Mouse (Mus musculus): Measurements from ENCODE around the gene Usf2.

The Usf2 gene

DNA sequence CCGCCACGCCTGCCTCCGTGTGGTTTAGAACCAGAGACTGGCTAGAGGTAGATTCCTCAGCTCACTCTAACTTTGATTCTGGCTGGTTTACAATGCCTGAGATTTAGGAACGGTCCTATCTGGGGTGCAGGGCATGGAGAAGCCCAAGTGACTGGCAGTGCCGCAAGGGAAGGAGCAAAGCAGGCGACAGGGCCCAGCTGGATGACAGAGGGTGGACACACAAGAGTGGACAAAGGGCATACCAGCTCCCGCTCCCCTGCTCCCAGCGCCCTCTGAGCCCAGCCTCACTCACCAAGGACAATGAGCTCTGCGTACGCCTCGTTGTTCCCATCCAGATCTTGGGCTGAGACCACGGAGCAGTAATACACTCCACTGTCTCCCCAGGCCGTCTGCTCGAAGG is 9.1 kb upstream of the Usf2 start:
- no peak for TF ChIP-seq CTCF (conservative IDR thresholded peaks at IDR 0.05; ENCODE audit: low read length)
- no peak for TF ChIP-seq NANOG (IDR thresholded peaks at IDR 0.05; ENCODE audit: borderline replicate concordance, low read length)
- no peak for TF ChIP-seq POU5F1 (IDR thresholded peaks at IDR 0.05; ENCODE audit: borderline replicate concordance, low read length)
- Histone ChIP-seq H3K27me3 (ENCODE audit: insufficient read depth, low read length) (no peaks in the 10 kb centered on the region), H3K4me1 (replicated peaks; ENCODE audit: low read depth, low read length) (peaks cover 54% of the 10 kb centered on the region), H3K9me3 (ENCODE audit: low read length) (no peaks in the 10 kb centered on the region), H3K36me3 (ENCODE audit: insufficient read depth, low read length) (peaks cover 95% of the 10 kb centered on the region), H3K4me3 (replicated peaks; ENCODE audit: low read length) (no peak overlapping the region)

GRCm38 (mm10) chr7:30964366-30964765 is 7.8 kb upstream of the Usf2 start:
- TF ChIP-seq NANOG (IDR thresholded peaks at IDR 0.05; ENCODE audit: borderline replicate concordance, low read length) (no peak), CTCF (conservative IDR thresholded peaks at IDR 0.05; ENCODE audit: low read length) (no peak), POU5F1 (IDR thresholded peaks at IDR 0.05; ENCODE audit: borderline replicate concordance, low read length) (no peak)
- Histone ChIP-seq H3K4me1 (replicated peaks; ENCODE audit: low read depth, low read length) (peaks cover 58% of the 10 kb centered on the region), H3K27me3 (ENCODE audit: insufficient read depth, low read length) (no peaks in the 10 kb centered on the region)

DNA sequence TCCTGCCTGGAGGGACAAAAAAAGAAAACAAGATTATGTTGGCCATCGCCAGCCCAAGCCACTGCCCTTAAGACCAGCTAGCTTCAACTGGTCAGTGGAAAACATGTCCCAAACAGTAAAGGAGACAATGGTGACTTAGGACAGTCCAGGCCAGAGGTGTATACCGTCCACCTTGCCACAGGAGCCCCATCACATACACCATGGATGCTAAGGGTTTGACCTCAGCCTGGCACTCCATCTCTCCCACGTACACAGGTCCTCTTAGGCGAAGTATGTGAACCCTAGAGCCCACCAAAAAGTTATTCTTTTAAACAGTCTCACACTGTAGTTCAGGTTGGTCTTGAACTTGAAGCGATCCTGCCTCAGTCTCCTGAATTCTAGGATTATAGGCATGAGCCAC is 6.3 kb upstream of the Usf2 start:
- no peak overlapping the region for H3K4me3 ChIP-seq (replicated peaks; ENCODE audit: low read length)
- no peaks in the 10 kb centered on the region for H3K9me3 ChIP-seq (ENCODE audit: low read length)
- peaks cover 62% of the 10 kb centered on the region for H3K4me1 ChIP-seq (replicated peaks; ENCODE audit: low read depth, low read length)
- no peak for TF ChIP-seq POU5F1 (IDR thresholded peaks at IDR 0.05; ENCODE audit: borderline replicate concordance, low read length)
- TF ChIP-seq NANOG (IDR thresholded peaks at IDR 0.05; ENCODE audit: borderline replicate concordance, low read length), result no peak
- TF ChIP-seq CTCF (conservative IDR thresholded peaks at IDR 0.05; ENCODE audit: low read length), result no peak
- H3K36me3 ChIP-seq (ENCODE audit: insufficient read depth, low read length), result peaks cover 97% of the 10 kb centered on the region
- H3K27me3 ChIP-seq (ENCODE audit: insufficient read depth, low read length), result no peaks in the 10 kb centered on the region

More at GRCm38 (mm10) chr7:30964366-30964765, 7.8 kb upstream of the Usf2 start:
- Histone ChIP-seq H3K9me3 (ENCODE audit: low read length) (no peaks in the 10 kb centered on the region), H3K4me3 (replicated peaks; ENCODE audit: low read length) (no peak overlapping the region), H3K36me3 (ENCODE audit: insufficient read depth, low read length) (peaks cover 95% of the 10 kb centered on the region)

- H3K4me1 ChIP-seq (replicated peaks; ENCODE audit: low read depth, low read length), result peaks cover 45% of the 10 kb centered on the region
- TF ChIP-seq CTCF (conservative IDR thresholded peaks at IDR 0.05; ENCODE audit: low read length), result no peak
- TF ChIP-seq NANOG (IDR thresholded peaks at IDR 0.05; ENCODE audit: borderline replicate concordance, low read length), result no peak
- TF ChIP-seq POU5F1 (IDR thresholded peaks at IDR 0.05; ENCODE audit: borderline replicate concordance, low read length), result no peak
- H3K27me3 ChIP-seq (ENCODE audit: insufficient read depth, low read length), result no peaks in the 10 kb centered on the region
- H3K9me3 ChIP-seq (ENCODE audit: low read length), result no peaks in the 10 kb centered on the region
- H3K36me3 ChIP-seq (ENCODE audit: insufficient read depth, low read length), result peaks cover 73% of the 10 kb centered on the region
- no peak overlapping the region for H3K4me3 ChIP-seq (replicated peaks; ENCODE audit: low read length)
Measured at GRCm38 (mm10) chr7:30959786-30960349, 3.3 kb upstream of the Usf2 start.

- Histone ChIP-seq H3K9me3 (ENCODE audit: low read length) (no peaks in the 10 kb centered on the region), H3K36me3 (ENCODE audit: insufficient read depth, low read length) (peaks cover 74% of the 10 kb centered on the region), H3K27me3 (ENCODE audit: insufficient read depth, low read length) (no peaks in the 10 kb centered on the region), H3K4me1 (replicated peaks; ENCODE audit: low read depth, low read length) (peaks cover 54% of the 10 kb centered on the region), H3K4me3 (replicated peaks; ENCODE audit: low read length) (0 out of 2 replicates have a peak overlapping the region, but pooled peaks have one; percentile 87)
- TF ChIP-seq CTCF (conservative IDR thresholded peaks at IDR 0.05; ENCODE audit: low read length) (no peak), POU5F1 (IDR thresholded peaks at IDR 0.05; ENCODE audit: borderline replicate concordance, low read length) (no peak), NANOG (IDR thresholded peaks at IDR 0.05; ENCODE audit: borderline replicate concordance, low read length) (no peak)
Measured at GRCm38 (mm10) chr7:30958866-30959487, 2.4 kb upstream of the Usf2 start.

GRCm38 (mm10) chr7:30958109-30958865 is 1.7 kb upstream of the Usf2 start:
- Histone ChIP-seq H3K36me3 (ENCODE audit: insufficient read depth, low read length) (peaks cover 74% of the 10 kb centered on the region), H3K4me1 (replicated peaks; ENCODE audit: low read depth, low read length) (peaks cover 54% of the 10 kb centered on the region)
- no peak for TF ChIP-seq NANOG (IDR thresholded peaks at IDR 0.05; ENCODE audit: borderline replicate concordance, low read length)
- no peak for TF ChIP-seq POU5F1 (IDR thresholded peaks at IDR 0.05; ENCODE audit: borderline replicate concordance, low read length)
- TF ChIP-seq CTCF (conservative IDR thresholded peaks at IDR 0.05; ENCODE audit: low read length), result no peak

DNA sequence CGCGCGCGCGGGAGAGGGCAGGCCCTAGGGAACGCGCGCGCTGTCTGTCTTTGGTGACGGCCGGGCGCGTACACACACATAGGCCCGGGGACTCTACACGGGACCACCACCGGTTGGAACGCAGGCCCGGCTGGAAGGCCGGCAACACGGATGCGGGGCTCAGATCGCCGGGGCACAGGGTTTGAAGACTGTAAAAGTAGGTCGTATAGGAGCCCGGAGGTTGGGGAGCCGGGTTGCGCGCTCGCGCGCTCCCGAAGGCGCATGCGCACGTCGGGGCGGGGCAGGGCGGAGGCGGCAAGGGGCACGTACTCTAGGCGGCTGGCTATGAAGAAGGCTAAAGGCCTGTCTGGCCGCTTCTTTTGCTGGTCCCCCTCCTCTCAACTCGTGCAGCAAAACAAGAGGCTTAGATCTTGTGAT is 772 bp upstream of the Usf2 start:
- Histone ChIP-seq H3K27me3 (ENCODE audit: insufficient read depth, low read length) (no peaks in the 10 kb centered on the region), H3K9me3 (ENCODE audit: low read length) (no peaks in the 10 kb centered on the region), H3K36me3 (ENCODE audit: insufficient read depth, low read length) (peaks cover 74% of the 10 kb centered on the region), H3K4me1 (replicated peaks; ENCODE audit: low read depth, low read length) (peaks cover 59% of the 10 kb centered on the region), H3K4me3 (replicated peaks; ENCODE audit: low read length) (peak overlapping the region; percentile 87)
- TF ChIP-seq CTCF (conservative IDR thresholded peaks at IDR 0.05; ENCODE audit: low read length) (no peak), NANOG (IDR thresholded peaks at IDR 0.05; ENCODE audit: borderline replicate concordance, low read length) (no peak), POU5F1 (IDR thresholded peaks at IDR 0.05; ENCODE audit: borderline replicate concordance, low read length) (no peak)

More at GRCm38 (mm10) chr7:30958109-30958865, 1.7 kb upstream of the Usf2 start:
- H3K9me3 ChIP-seq (ENCODE audit: low read length), result no peaks in the 10 kb centered on the region
- no peaks in the 10 kb centered on the region for H3K27me3 ChIP-seq (ENCODE audit: insufficient read depth, low read length)
- H3K4me3 ChIP-seq (replicated peaks; ENCODE audit: low read length), result peak overlapping the region; percentile 87

GRCm38 (mm10) chr7:30956357-30956751 is 249 bp downstream of the Usf2 start:
- peaks cover 74% of the 10 kb centered on the region for H3K36me3 ChIP-seq (ENCODE audit: insufficient read depth, low read length)
- peak overlapping the region; percentile 87 for H3K4me3 ChIP-seq (replicated peaks; ENCODE audit: low read length)
- no peaks in the 10 kb centered on the region for H3K9me3 ChIP-seq (ENCODE audit: low read length)
- H3K4me1 ChIP-seq (replicated peaks; ENCODE audit: low read depth, low read length), result peaks cover 69% of the 10 kb centered on the region
- TF ChIP-seq NANOG (IDR thresholded peaks at IDR 0.05; ENCODE audit: borderline replicate concordance, low read length), result no peak
- no peak for TF ChIP-seq POU5F1 (IDR thresholded peaks at IDR 0.05; ENCODE audit: borderline replicate concordance, low read length)
- no peak for TF ChIP-seq CTCF (conservative IDR thresholded peaks at IDR 0.05; ENCODE audit: low read length)
- H3K27me3 ChIP-seq (ENCODE audit: insufficient read depth, low read length), result no peaks in the 10 kb centered on the region
